Mouse (Mus musculus): ENCODE measurements around the gene Oxtr. TPM values are rescaled to one million over a fixed set of nuclear protein-coding genes. Genes with fewer than 3 reads are reported as not detected.

Gene Oxtr
- polyA plus RNA-seq, 1 experiment from 2014 or later, result 0.47 TPM

DNA sequence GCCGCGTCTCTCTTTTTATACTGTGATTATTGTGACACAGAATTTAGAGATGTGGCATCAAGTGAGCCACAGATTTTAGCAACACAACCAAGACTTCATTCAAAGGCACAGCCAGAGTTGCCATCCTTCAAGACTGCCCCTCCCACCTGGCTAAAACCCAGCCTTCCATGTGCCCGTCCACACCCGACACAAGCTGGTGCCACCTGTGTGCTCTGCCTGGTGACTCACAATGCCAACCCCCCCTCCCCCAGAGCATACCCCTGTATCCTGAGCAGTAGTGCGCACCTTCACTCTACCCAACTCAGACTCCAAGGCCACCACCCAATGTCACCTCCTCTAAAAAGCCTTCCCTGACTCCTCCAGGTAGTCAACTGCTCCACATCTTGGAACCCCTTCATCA is 28.3 kb downstream of the Oxtr start:
- Histone ChIP-seq H3K36me3 (ENCODE audit: control insufficient read depth, insufficient read depth, low read length) (peaks cover 14% of the 10 kb centered on the region), H3K27ac (replicated peaks in 1 of 2; ENCODE audit: control insufficient read depth in 1 of 2, insufficient read depth in 1 of 2, low read depth in 2 of 2, low read length in 2 of 2) (no peak overlapping the region), H3K4me1 (ENCODE audit: control insufficient read depth in 2 of 2, insufficient read depth in 2 of 2, low read length in 2 of 2) (peaks cover 28 to 52% of the 10 kb centered on the region in 2 experiments), H3K27me3 (ENCODE audit: control insufficient read depth, insufficient read depth, low read length) (no peaks in the 10 kb centered on the region), H3K9ac (ENCODE audit: low read length) (no peak overlapping the region), H3K4me2 (ENCODE audit: low read length) (peak overlapping the region; percentile 77), H3K4me3 (ENCODE audit: control insufficient read depth in 1 of 2, insufficient read depth in 1 of 2, low read depth in 1 of 2, low read length in 2 of 2) (no peak overlapping the region), H3K9me3 (ENCODE audit: control insufficient read depth, low read length) (no peaks in the 10 kb centered on the region)
- WGBS, result 91% methylated on average over 5 of the region's 5 CpGs
- ATAC-seq (ENCODE audit: insufficient number of reproducible peaks, insufficient read depth, low FRiP score, low read depth), result no peak

DNA sequence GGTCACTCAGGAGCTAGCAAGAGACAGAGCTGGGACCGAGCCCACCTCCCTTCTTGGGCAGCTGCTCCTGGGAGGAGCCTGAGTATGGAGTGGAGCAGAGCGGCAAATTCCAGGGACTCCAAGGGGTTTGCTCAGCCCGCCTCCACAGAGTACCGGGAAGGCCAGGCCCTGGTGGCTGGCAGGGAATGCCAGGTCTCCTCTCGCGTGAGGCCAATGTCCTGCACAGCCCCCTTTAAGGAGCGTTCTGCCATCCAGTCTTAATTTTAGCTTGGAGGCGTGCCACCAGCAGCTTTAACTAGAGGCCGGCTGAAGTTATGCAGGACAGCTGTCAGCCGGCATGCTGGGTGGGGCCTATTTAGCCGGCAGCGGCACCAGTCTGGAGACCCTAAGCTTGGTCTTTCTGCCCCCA is 30.4 kb downstream of the Oxtr start, which contains the start of gene Cav3:
Cav3 (plus strand) TSS at position 165 of the 409 bp plus-strand sequence.
- ATAC-seq (ENCODE audit: insufficient number of reproducible peaks, insufficient read depth, low FRiP score, low read depth), result peak; percentile 93
- WGBS, result 19% methylated on average over 12 of the region's 12 CpGs
- no peaks in the 10 kb centered on the region for H3K9me3 ChIP-seq (ENCODE audit: control insufficient read depth, low read length)
- peak within 1 kb of the TSS; percentile 92 to 96 for H3K27ac ChIP-seq (replicated peaks in 1 of 2; ENCODE audit: control insufficient read depth in 1 of 2, insufficient read depth in 1 of 2, low read depth in 2 of 2, low read length in 2 of 2)
- peak within 1 kb of the TSS; percentile 46 to 47 for H3K4me3 ChIP-seq (ENCODE audit: control insufficient read depth in 1 of 2, insufficient read depth in 1 of 2, low read depth in 1 of 2, low read length in 2 of 2)
- H3K9ac ChIP-seq (ENCODE audit: low read length), result peak within 1 kb of the TSS; percentile 76
- peaks cover 26 to 43% of the 10 kb centered on the region in 2 experiments for H3K4me1 ChIP-seq (ENCODE audit: control insufficient read depth in 2 of 2, insufficient read depth in 2 of 2, low read length in 2 of 2)
- peaks cover 5% of the 10 kb centered on the region; the same call in 1 of the 2 replicates for H3K36me3 ChIP-seq (ENCODE audit: control insufficient read depth, insufficient read depth, low read length)
- H3K4me2 ChIP-seq (ENCODE audit: low read length), result peak within 1 kb of the TSS; percentile 77
- H3K27me3 ChIP-seq (ENCODE audit: control insufficient read depth, insufficient read depth, low read length), result no peaks in the 10 kb centered on the region

DNA sequence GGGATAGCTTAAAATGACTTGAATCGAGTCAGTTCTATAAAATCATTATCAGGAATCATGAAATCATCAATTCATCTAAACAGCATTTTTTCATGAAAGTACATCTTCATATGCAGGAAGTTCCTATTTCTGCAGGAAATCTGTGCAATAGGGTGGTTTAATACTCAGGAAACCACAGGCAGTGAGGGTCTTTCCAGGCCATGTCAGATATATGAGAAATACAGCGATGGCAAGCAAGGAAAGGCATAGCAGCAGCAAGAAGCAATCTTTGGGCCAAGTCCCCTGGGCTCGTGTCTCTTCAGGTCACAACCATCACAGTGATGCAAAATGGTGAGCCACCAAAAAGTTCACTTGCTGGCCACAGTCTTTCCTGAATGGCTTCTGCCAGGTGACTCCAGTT is 44.1 kb downstream of the Oxtr start:
- H3K27me3 ChIP-seq (ENCODE audit: control insufficient read depth, insufficient read depth, low read length), result no peaks in the 10 kb centered on the region
- no peak overlapping the region for H3K27ac ChIP-seq (replicated peaks in 1 of 2; ENCODE audit: control insufficient read depth in 1 of 2, insufficient read depth in 1 of 2, low read depth in 2 of 2, low read length in 2 of 2)
- no peak overlapping the region for H3K4me2 ChIP-seq (ENCODE audit: low read length)
- H3K4me3 ChIP-seq (ENCODE audit: control insufficient read depth in 1 of 2, insufficient read depth in 1 of 2, low read depth in 1 of 2, low read length in 2 of 2), result no peak overlapping the region
- no peaks in the 10 kb centered on the region for H3K4me1 ChIP-seq (ENCODE audit: control insufficient read depth in 2 of 2, insufficient read depth in 2 of 2, low read length in 2 of 2)
- ATAC-seq (ENCODE audit: insufficient number of reproducible peaks, insufficient read depth, low FRiP score, low read depth), result no peak
- no peaks in the 10 kb centered on the region for H3K36me3 ChIP-seq (ENCODE audit: control insufficient read depth, insufficient read depth, low read length)
- no peaks in the 10 kb centered on the region for H3K9me3 ChIP-seq (ENCODE audit: control insufficient read depth, low read length)
- 76% methylated on average over 3 of the region's 3 CpGs for WGBS
- no peak overlapping the region for H3K9ac ChIP-seq (ENCODE audit: low read length)

DNA sequence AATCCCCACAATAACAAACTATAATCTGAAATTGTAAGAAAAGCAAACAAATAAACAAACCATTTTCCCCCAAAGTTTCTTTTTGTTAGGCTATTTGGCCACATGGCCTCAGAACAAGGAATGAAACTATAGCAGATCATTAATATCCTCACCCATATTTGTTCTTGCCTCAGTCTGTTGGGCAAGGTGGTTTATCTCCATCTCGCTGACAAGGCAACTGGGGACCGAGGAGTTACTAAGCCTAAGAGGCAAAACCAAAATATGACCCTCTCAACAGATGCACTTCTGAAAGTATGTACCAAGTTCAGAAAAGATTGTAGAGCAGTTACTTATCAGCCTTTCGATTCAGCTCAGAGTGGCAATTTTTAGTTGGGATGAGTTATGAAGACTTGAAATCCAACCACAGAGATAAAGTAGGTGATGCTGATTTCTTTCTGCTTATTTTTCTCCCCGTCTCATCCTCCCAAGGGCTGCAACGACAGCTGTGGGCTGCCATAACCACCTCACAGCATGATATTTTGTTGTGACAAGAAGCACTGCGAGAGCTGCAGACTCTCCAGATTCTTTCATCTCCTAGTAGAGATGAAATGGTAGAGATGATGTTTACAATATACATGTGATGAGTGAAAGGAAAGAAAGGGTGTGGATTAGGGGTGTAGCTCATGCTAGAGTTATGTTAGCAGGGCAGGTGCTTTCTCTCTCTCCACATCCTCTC is 63.6 kb downstream of the Oxtr start:
- no peak for ATAC-seq (ENCODE audit: insufficient number of reproducible peaks, insufficient read depth, low FRiP score, low read depth)
- Histone ChIP-seq H3K4me2 (ENCODE audit: low read length) (no peak overlapping the region), H3K4me3 (ENCODE audit: control insufficient read depth in 1 of 2, insufficient read depth in 1 of 2, low read depth in 1 of 2, low read length in 2 of 2) (no peak overlapping the region), H3K4me1 (ENCODE audit: control insufficient read depth in 2 of 2, insufficient read depth in 2 of 2, low read length in 2 of 2) (no peaks in the 10 kb centered on the region), H3K9me3 (ENCODE audit: control insufficient read depth, low read length) (peaks cover 7% of the 10 kb centered on the region; the same call in 1 of the 2 replicates), H3K36me3 (ENCODE audit: control insufficient read depth, insufficient read depth, low read length) (no peaks in the 10 kb centered on the region), H3K9ac (ENCODE audit: low read length) (no peak overlapping the region), H3K27me3 (ENCODE audit: control insufficient read depth, insufficient read depth, low read length) (no peaks in the 10 kb centered on the region), H3K27ac (replicated peaks in 1 of 2; ENCODE audit: control insufficient read depth in 1 of 2, insufficient read depth in 1 of 2, low read depth in 2 of 2, low read length in 2 of 2) (no peak overlapping the region)
- 60% methylated on average over 6 of the region's 6 CpGs for WGBS

DNA sequence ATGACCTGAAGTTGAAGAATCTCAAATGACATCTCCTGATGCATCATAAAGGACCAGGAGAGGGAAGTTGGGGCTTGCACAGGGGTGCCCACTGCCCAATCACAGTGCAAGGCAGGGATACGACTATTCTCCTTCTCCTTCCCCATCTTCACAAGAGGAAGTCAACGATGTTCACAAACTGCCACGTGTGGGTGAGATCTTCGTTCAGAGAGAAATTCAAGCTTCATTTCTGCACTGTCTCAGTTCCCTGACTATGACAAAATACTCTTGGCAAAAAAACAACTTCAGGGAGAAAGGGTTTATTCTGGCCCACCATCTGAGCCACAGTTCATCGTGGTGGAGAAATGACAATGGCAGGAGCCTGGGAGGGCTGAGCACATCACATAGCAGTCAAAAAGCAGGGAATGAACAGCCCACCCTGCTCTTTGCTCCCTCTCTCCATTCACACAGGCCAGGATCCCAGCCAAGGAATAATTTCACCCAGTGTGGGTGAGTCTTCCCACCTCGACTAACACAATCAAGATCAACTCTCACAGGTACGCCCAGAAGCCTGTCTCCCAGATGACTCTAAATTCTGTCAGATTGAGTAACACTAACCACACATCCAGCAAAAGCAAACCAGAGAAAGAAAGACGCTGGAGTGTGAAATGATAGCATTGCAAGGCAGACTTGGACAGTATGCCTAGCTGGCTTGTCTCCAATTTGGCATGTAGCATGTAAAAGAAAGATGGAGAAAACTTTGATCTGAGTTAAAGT is 65.8 kb downstream of the Oxtr start:
- no peak overlapping the region for H3K4me2 ChIP-seq (ENCODE audit: low read length)
- 72% methylated on average over 8 of the region's 8 CpGs for WGBS

More for the DNA sequence above, 65.8 kb downstream of the Oxtr start:
- Histone ChIP-seq H3K9me3 (ENCODE audit: control insufficient read depth, low read length) (peaks cover 7% of the 10 kb centered on the region; the same call in 1 of the 2 replicates), H3K4me1 (ENCODE audit: control insufficient read depth in 2 of 2, insufficient read depth in 2 of 2, low read length in 2 of 2) (no peaks in the 10 kb centered on the region), H3K27ac (replicated peaks in 1 of 2; ENCODE audit: control insufficient read depth in 1 of 2, insufficient read depth in 1 of 2, low read depth in 2 of 2, low read length in 2 of 2) (no peak overlapping the region), H3K36me3 (ENCODE audit: control insufficient read depth, insufficient read depth, low read length) (no peaks in the 10 kb centered on the region), H3K9ac (ENCODE audit: low read length) (no peak overlapping the region), H3K4me3 (ENCODE audit: control insufficient read depth in 1 of 2, insufficient read depth in 1 of 2, low read depth in 1 of 2, low read length in 2 of 2) (no peak overlapping the region), H3K27me3 (ENCODE audit: control insufficient read depth, insufficient read depth, low read length) (no peaks in the 10 kb centered on the region)
- ATAC-seq (ENCODE audit: insufficient number of reproducible peaks, insufficient read depth, low FRiP score, low read depth), result no peak

Other genes starting within 250 kb of the Oxtr start
- 56.7 and 59.6 TPM in 2 replicates for gene Lmcd1, start 216.2 kb downstream of the Oxtr start, polyA plus RNA-seq (2014; fragmentation: Nextera tagmentation; extraction: Ambion mirVana)
- gene Ssu2, start 101.9 kb downstream of the Oxtr start, polyA plus RNA-seq (2014; fragmentation: Nextera tagmentation; extraction: Ambion mirVana), result 2.8 and 3.3 TPM in 2 replicates
- gene Cav3, start 30.4 kb downstream of the Oxtr start, polyA plus RNA-seq (2014; fragmentation: Nextera tagmentation; extraction: Ambion mirVana), result 108 and 116 TPM in 2 replicates
- gene Rad18, start 206.7 kb upstream of the Oxtr start, polyA plus RNA-seq (2014; fragmentation: Nextera tagmentation; extraction: Ambion mirVana), result 17.8 and 19.0 TPM in 2 replicates

All from heart, embryonic 14.5 days (tissue).